In genomic region chr16:34530029-34530428, GRCm38 (mm10) we compare ENCODE assay signal across 21 mouse cellular contexts. TPM values are rescaled to one million over a fixed set of nuclear protein-coding genes. Genes with fewer than 3 reads are reported as not detected.
DNase-seq lines count a peak whose midpoint lies in the region; ATAC-seq and TF ChIP-seq lines count a peak whose summit lies in the region.
"Had no signal": no experiment of that assay in that cellular context is flagged by ENCODE, and none has a peak within 500 bp of the region (broad histone marks: within the 10 kb centered on the region; RNA-seq: fewer than 3 reads in every experiment).

No protein-coding gene starts in this region.

- no peak for ATAC-seq in hindbrain, postnatal 0 days
- no peak for ATAC-seq in hindbrain, embryonic 12.5 days (ENCODE audit: low FRiP score)
- ATAC-seq in stomach, postnatal 0 days (ENCODE audit: low FRiP score, low TSS enrichment) = no peak
- ATAC-seq: forebrain, embryonic 14.5 days had no signal

- no peak for TF ChIP-seq EP300 in stomach, postnatal 0 days (optimal IDR thresholded peaks at IDR 0.05)

- H3K4me2 ChIP-seq in hindbrain, postnatal 0 days (ENCODE audit: low read depth, low read length) = no peak overlapping the region
- no peak overlapping the region for H3K4me2 ChIP-seq in hindbrain, embryonic 12.5 days (replicated peaks)
- no peak overlapping the region for H3K4me2 ChIP-seq in stomach, postnatal 0 days (replicated peaks; ENCODE audit: low read depth)
- H3K4me2 ChIP-seq: embryonic facial prominence, embryonic 15.5 days; heart, embryonic 11.5 days; heart, embryonic 15.5 days; hindbrain, embryonic 15.5 days had no signal

- no peaks in the 10 kb centered on the region for H3K27me3 ChIP-seq in hindbrain, postnatal 0 days (ENCODE audit: insufficient read depth, low read length)
- no peaks in the 10 kb centered on the region for H3K27me3 ChIP-seq in hindbrain, embryonic 12.5 days
- H3K27me3 ChIP-seq in stomach, postnatal 0 days (ENCODE audit: control insufficient read depth, insufficient read depth, low read length) = no peaks in the 10 kb centered on the region
- H3K27me3 ChIP-seq: embryonic facial prominence, embryonic 15.5 days; heart, embryonic 15.5 days; hindbrain, embryonic 15.5 days had no signal

- DNase-seq in hindbrain, postnatal 0 days (ENCODE audit: low spot score) = no peak
- no peak for DNase-seq in left cerebral cortex, adult 2 months (ENCODE audit: extremely low spot score in 1 of 2, low spot score in 2 of 2)
- no peak for DNase-seq in left cerebral cortex, postnatal 36 days (ENCODE audit: low spot score in 2 of 2)
- peak; percentile 24 for DNase-seq in NIH3T3 (ENCODE audit: low read depth)
- no peak for DNase-seq in stomach, postnatal 0 days (ENCODE audit: low spot score)
- DNase-seq: adrenal gland, postnatal 10 days; cerebellum, adult 11 months; cerebellum, adult 8-10 months; cerebellum, postnatal 14 days; embryo, embryonic 11 days; gastrocnemius, postnatal 10 days; heart, adult 18-20 months had no signal

- H3K4me1 ChIP-seq in hindbrain, postnatal 0 days (ENCODE audit: insufficient read depth, low read length) = no peaks in the 10 kb centered on the region
- H3K4me1 ChIP-seq in hindbrain, embryonic 12.5 days = peaks cover 28% of the 10 kb centered on the region
- no peaks in the 10 kb centered on the region for H3K4me1 ChIP-seq in stomach, postnatal 0 days (replicated peaks; ENCODE audit: control insufficient read depth, insufficient read depth)

- intact Hi-C loops in left cerebral cortex, adult 2 months (cut with DNase I) = loop anchor here (2.0 to 10.0 kb wide), 3 partner anchors 43 to 135 kb away; partner anchors contain the start of gene Kalrn
- intact Hi-C loops in left cerebral cortex, postnatal 36 days (cut with DNase I) = loop anchor here (5.0 to 10.0 kb wide), 2 partner anchors 135 to 172 kb away; no protein-coding TSS in a partner anchor

- WGBS in hindbrain, postnatal 0 days = 81% methylated on average over 5 of the region's 5 CpGs
- WGBS in hindbrain, embryonic 12.5 days = 91% methylated on average over 5 of the region's 5 CpGs
- 81% methylated on average over 5 of the region's 5 CpGs for WGBS in stomach, postnatal 0 days

- no peak overlapping the region for H3K9ac ChIP-seq in hindbrain, postnatal 0 days (replicated peaks; ENCODE audit: low read length)
- H3K9ac ChIP-seq in hindbrain, embryonic 12.5 days = no peak overlapping the region
- H3K9ac ChIP-seq in stomach, postnatal 0 days (ENCODE audit: low read length) = no peak overlapping the region
- H3K9ac ChIP-seq: embryonic facial prominence, embryonic 15.5 days; heart, embryonic 15.5 days; hindbrain, embryonic 15.5 days had no signal

- H3K9me3 ChIP-seq in hindbrain, postnatal 0 days (ENCODE audit: low read length) = no peaks in the 10 kb centered on the region
- H3K9me3 ChIP-seq in hindbrain, embryonic 12.5 days (replicated peaks) = no peaks in the 10 kb centered on the region
- no peaks in the 10 kb centered on the region for H3K9me3 ChIP-seq in stomach, postnatal 0 days (ENCODE audit: control insufficient read depth, low read length)
- H3K9me3 ChIP-seq: embryonic facial prominence, embryonic 15.5 days; forebrain, embryonic 10.5 days; heart, embryonic 15.5 days; hindbrain, embryonic 10.5 days; hindbrain, embryonic 15.5 days had no signal

- H3K4me3 ChIP-seq in hindbrain, postnatal 0 days (ENCODE audit: low read length) = no peak overlapping the region
- no peak overlapping the region for H3K4me3 ChIP-seq in hindbrain, embryonic 12.5 days
- H3K4me3 ChIP-seq in left cerebral cortex, adult 2 months = no peak overlapping the region
- no peak overlapping the region for H3K4me3 ChIP-seq in stomach, postnatal 0 days (ENCODE audit: low read depth, low read length)
- H3K4me3 ChIP-seq: embryonic facial prominence, embryonic 15.5 days; erythroblast, embryonic 14.5 days; forebrain, embryonic 10.5 days; heart, embryonic 15.5 days; hindbrain, embryonic 10.5 days; hindbrain, embryonic 15.5 days had no signal

- no peaks in the 10 kb centered on the region for H3K36me3 ChIP-seq in hindbrain, postnatal 0 days (ENCODE audit: insufficient read depth, low read length)
- H3K36me3 ChIP-seq in hindbrain, embryonic 12.5 days = no peaks in the 10 kb centered on the region
- H3K36me3 ChIP-seq in stomach, postnatal 0 days (ENCODE audit: control insufficient read depth, insufficient read depth, low read length) = no peaks in the 10 kb centered on the region
- H3K36me3 ChIP-seq: embryonic facial prominence, embryonic 15.5 days; forebrain, embryonic 10.5 days; heart, embryonic 15.5 days; hindbrain, embryonic 10.5 days; hindbrain, embryonic 15.5 days had no signal

- no peak overlapping the region for H3K27ac ChIP-seq in hindbrain, postnatal 0 days
- H3K27ac ChIP-seq in hindbrain, embryonic 12.5 days = no peak overlapping the region
- H3K27ac ChIP-seq in left cerebral cortex, adult 2 months = no peak overlapping the region
- H3K27ac ChIP-seq in stomach, postnatal 0 days (replicated peaks) = no peak overlapping the region
- H3K27ac ChIP-seq: embryonic facial prominence, embryonic 15.5 days; forebrain, embryonic 10.5 days; heart, embryonic 15.5 days; hindbrain, embryonic 10.5 days; hindbrain, embryonic 15.5 days had no signal

- peak; percentile 31 for TF ChIP-seq CTCF in hindbrain, postnatal 0 days (IDR thresholded peaks at IDR 0.05; ENCODE audit: low read depth)
- peak; percentile 42 for TF ChIP-seq CTCF in left cerebral cortex, adult 2 months (IDR thresholded peaks at IDR 0.05)
- peak; percentile 38 for TF ChIP-seq CTCF in stomach, postnatal 0 days (IDR thresholded peaks at IDR 0.05; ENCODE audit: low read depth)

RNA-seq across cellular contexts. Expression of gene Kalrn, which starts 43.3 kb away (rescaled TPM):
- 104 and 107 TPM in 2 replicates for total RNA-seq in hindbrain, postnatal 0 days (2014; rRNA removed)
- 17.0 and 17.7 TPM in 2 replicates for polyA plus RNA-seq in hindbrain, postnatal 0 days (2015; fragmentation: Nextera tagmentation; extraction: Ambion mirVana)
- 28.3 and 33.2 TPM in 2 replicates for polyA plus RNA-seq in hindbrain, embryonic 12.5 days (2016; fragmentation: Nextera tagmentation; extraction: Ambion mirVana)
- total RNA-seq in left cerebral cortex, adult 2 months (2021) = 100 to 1,000 TPM; 539 to 570 TPM
- total RNA-seq in left cerebral cortex, postnatal 36 days (2021) = 100 to 1,000 TPM; 564 to 585 TPM
- polyA plus RNA-seq in stomach, postnatal 0 days (2015; fragmentation: Nextera tagmentation; extraction: Ambion mirVana) = 14.4 and 16.7 TPM in 2 replicates
